Mouse (Mus musculus) heart, postnatal 0 days (tissue): Measurements from ENCODE around the gene Ntm.

Source experiments
- CTCF ChIP-seq: IDR thresholded peaks from 2 replicates; pipeline ENCODE4 v1.5.1; 2016; ENCODE audit warnings: antibody characterized with exemption, control low read depth, low read depth
- EP300 ChIP-seq: IDR thresholded peaks from 2 replicates; pipeline ENCODE4 v1.6.1; 2016; ENCODE audit warnings: antibody characterized with exemption, low read depth

DNA sequence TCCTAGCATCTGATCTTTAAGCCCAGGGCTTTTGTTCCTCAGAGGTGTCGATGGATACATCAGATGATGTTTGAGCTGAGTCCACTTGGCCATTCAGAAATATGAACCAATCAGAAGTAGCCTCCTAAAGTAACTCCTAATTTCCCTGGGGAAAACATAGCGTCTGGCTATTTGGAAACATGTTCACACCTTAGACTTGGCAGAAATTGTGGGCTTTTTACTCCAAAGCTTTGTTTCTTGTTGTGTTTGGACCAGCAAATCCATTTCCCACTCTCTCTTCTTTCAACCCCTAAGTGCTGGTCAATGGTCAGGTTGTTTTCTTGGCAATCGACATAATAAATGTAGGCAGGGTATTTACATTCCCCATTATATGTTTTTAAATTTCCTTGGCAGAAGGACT, 230.0 kb downstream of the Ntm start:
- TF ChIP-seq CTCF = no peak
- TF ChIP-seq EP300 = no peak
